Mouse (Mus musculus): ENCODE data around the gene Phactr1. TPM values are rescaled to one million over a fixed set of nuclear protein-coding genes. Genes with fewer than 3 reads are reported as not detected.

Phactr1 gene
- polyA plus RNA-seq, 1 experiment from 2014 or later: 0.72 TPM

GRCm38 (mm10) chr13:43032451-43032850 lies 352.0 kb downstream of the Phactr1 start:
- Histone ChIP-seq H3K4me3 (ENCODE audit: low read depth, low read length) (no peak overlapping the region), H3K9ac (replicated peaks) (no peak overlapping the region), H3K4me1 (ENCODE audit: insufficient read depth) (no peaks in the 10 kb centered on the region), H3K36me3 (replicated peaks; ENCODE audit: insufficient read depth, low read length) (no peaks in the 10 kb centered on the region), H3K4me2 (ENCODE audit: low read depth, low read length) (no peak overlapping the region), H3K27ac (ENCODE audit: low read depth) (no peak overlapping the region), H3K27me3 (ENCODE audit: insufficient read depth, low read length) (no peaks in the 10 kb centered on the region), H3K9me3 (ENCODE audit: low read length) (no peaks in the 10 kb centered on the region)
- no peak for DNase-seq
- no peak for TF ChIP-seq CTCF (IDR thresholded peaks at IDR 0.05; ENCODE audit: low read depth)
- ATAC-seq: no peak
- WGBS (ENCODE audit: insufficient replicate concordance): 70% methylated on average over 3 of the region's 3 CpGs

- 55% methylated on average over 6 of the region's 6 CpGs for WGBS (ENCODE audit: insufficient replicate concordance)
- no peaks in the 10 kb centered on the region for H3K9me3 ChIP-seq (ENCODE audit: low read length)
Observed at GRCm38 (mm10) chr13:43036510-43036909, 356.1 kb downstream of the Phactr1 start.

GRCm38 (mm10) chr13:43042766-43043165 lies 362.3 kb downstream of the Phactr1 start:
- H3K4me3 ChIP-seq (ENCODE audit: low read depth, low read length): no peak overlapping the region
- no peak for ATAC-seq
- H3K9ac ChIP-seq (replicated peaks): no peak overlapping the region
- TF ChIP-seq CTCF (IDR thresholded peaks at IDR 0.05; ENCODE audit: low read depth) (no peak), EP300 (IDR thresholded peaks at IDR 0.05; ENCODE audit: low read depth) (no peak)
- 60% methylated on average over 4 of the region's 4 CpGs for WGBS (ENCODE audit: insufficient replicate concordance)
- no peaks in the 10 kb centered on the region for H3K4me1 ChIP-seq (ENCODE audit: insufficient read depth)
- no peaks in the 10 kb centered on the region for H3K36me3 ChIP-seq (replicated peaks; ENCODE audit: insufficient read depth, low read length)
- no peaks in the 10 kb centered on the region for H3K27me3 ChIP-seq (ENCODE audit: insufficient read depth, low read length)
- no peaks in the 10 kb centered on the region for H3K9me3 ChIP-seq (ENCODE audit: low read length)
- H3K4me2 ChIP-seq (ENCODE audit: low read depth, low read length): no peak overlapping the region
- H3K27ac ChIP-seq (ENCODE audit: low read depth): no peak overlapping the region
- DNase-seq: no peak

More at GRCm38 (mm10) chr13:43036510-43036909, 356.1 kb downstream of the Phactr1 start:
- no peak for DNase-seq
- Histone ChIP-seq H3K9ac (replicated peaks) (no peak overlapping the region), H3K36me3 (replicated peaks; ENCODE audit: insufficient read depth, low read length) (no peaks in the 10 kb centered on the region), H3K4me3 (ENCODE audit: low read depth, low read length) (no peak overlapping the region), H3K4me1 (ENCODE audit: insufficient read depth) (no peaks in the 10 kb centered on the region), H3K27me3 (ENCODE audit: insufficient read depth, low read length) (no peaks in the 10 kb centered on the region), H3K27ac (ENCODE audit: low read depth) (no peak overlapping the region), H3K4me2 (ENCODE audit: low read depth, low read length) (no peak overlapping the region)
- no peak for ATAC-seq
- TF ChIP-seq CTCF (IDR thresholded peaks at IDR 0.05; ENCODE audit: low read depth): no peak
- no peak for TF ChIP-seq EP300 (IDR thresholded peaks at IDR 0.05; ENCODE audit: low read depth)

GRCm38 (mm10) chr13:43048553-43048952 lies 368.1 kb downstream of the Phactr1 start:
- H3K36me3 ChIP-seq (replicated peaks; ENCODE audit: insufficient read depth, low read length): no peaks in the 10 kb centered on the region
- no peak overlapping the region for H3K4me2 ChIP-seq (ENCODE audit: low read depth, low read length)
- ATAC-seq (no peak), DNase-seq (no peak)
- H3K27me3 ChIP-seq (ENCODE audit: insufficient read depth, low read length): no peaks in the 10 kb centered on the region
- no peak for TF ChIP-seq CTCF (IDR thresholded peaks at IDR 0.05; ENCODE audit: low read depth)
- 50% methylated on average over 3 of the region's 3 CpGs for WGBS (ENCODE audit: insufficient replicate concordance)
- no peak overlapping the region for H3K9ac ChIP-seq (replicated peaks)
- no peaks in the 10 kb centered on the region for H3K9me3 ChIP-seq (ENCODE audit: low read length)
- no peaks in the 10 kb centered on the region for H3K4me1 ChIP-seq (ENCODE audit: insufficient read depth)
- H3K4me3 ChIP-seq (ENCODE audit: low read depth, low read length): no peak overlapping the region
- no peak overlapping the region for H3K27ac ChIP-seq (ENCODE audit: low read depth)

GRCm38 (mm10) chr13:43053201-43053600 lies 372.8 kb downstream of the Phactr1 start:
- WGBS (ENCODE audit: insufficient replicate concordance): 89% methylated on average over 1 of the region's 1 CpGs
- no peak for ATAC-seq
- Histone ChIP-seq H3K9me3 (ENCODE audit: low read length) (no peaks in the 10 kb centered on the region), H3K9ac (replicated peaks) (no peak overlapping the region), H3K4me2 (ENCODE audit: low read depth, low read length) (no peak overlapping the region), H3K27ac (ENCODE audit: low read depth) (no peak overlapping the region), H3K27me3 (ENCODE audit: insufficient read depth, low read length) (no peaks in the 10 kb centered on the region), H3K4me3 (ENCODE audit: low read depth, low read length) (no peak overlapping the region), H3K4me1 (ENCODE audit: insufficient read depth) (no peaks in the 10 kb centered on the region), H3K36me3 (replicated peaks; ENCODE audit: insufficient read depth, low read length) (no peaks in the 10 kb centered on the region)
- TF ChIP-seq EP300 (IDR thresholded peaks at IDR 0.05; ENCODE audit: low read depth) (no peak), CTCF (IDR thresholded peaks at IDR 0.05; ENCODE audit: low read depth) (peak; percentile 33)
- no peak for DNase-seq

- H3K4me2 ChIP-seq (ENCODE audit: low read depth, low read length): no peak overlapping the region
- H3K4me3 ChIP-seq (ENCODE audit: low read depth, low read length): no peak overlapping the region
- no peaks in the 10 kb centered on the region for H3K9me3 ChIP-seq (ENCODE audit: low read length)
- DNase-seq (no peak), ATAC-seq (no peak)
- no peak overlapping the region for H3K27ac ChIP-seq (ENCODE audit: low read depth)
- H3K36me3 ChIP-seq (replicated peaks; ENCODE audit: insufficient read depth, low read length): no peaks in the 10 kb centered on the region
- H3K4me1 ChIP-seq (ENCODE audit: insufficient read depth): no peaks in the 10 kb centered on the region
- TF ChIP-seq EP300 (IDR thresholded peaks at IDR 0.05; ENCODE audit: low read depth): no peak
- TF ChIP-seq CTCF (IDR thresholded peaks at IDR 0.05; ENCODE audit: low read depth): no peak
- WGBS (ENCODE audit: insufficient replicate concordance): 63% methylated on average over 6 of the region's 6 CpGs
- no peaks in the 10 kb centered on the region for H3K27me3 ChIP-seq (ENCODE audit: insufficient read depth, low read length)
- no peak overlapping the region for H3K9ac ChIP-seq (replicated peaks)
Observed at GRCm38 (mm10) chr13:43055136-43055535, 374.7 kb downstream of the Phactr1 start.

- Histone ChIP-seq H3K4me1 (ENCODE audit: insufficient read depth) (no peaks in the 10 kb centered on the region), H3K36me3 (replicated peaks; ENCODE audit: insufficient read depth, low read length) (no peaks in the 10 kb centered on the region), H3K9me3 (ENCODE audit: low read length) (no peaks in the 10 kb centered on the region), H3K4me2 (ENCODE audit: low read depth, low read length) (no peak overlapping the region), H3K9ac (replicated peaks) (no peak overlapping the region), H3K4me3 (ENCODE audit: low read depth, low read length) (no peak overlapping the region), H3K27me3 (ENCODE audit: insufficient read depth, low read length) (no peaks in the 10 kb centered on the region), H3K27ac (ENCODE audit: low read depth) (no peak overlapping the region)
- DNase-seq (no peak), ATAC-seq (no peak)
- WGBS (ENCODE audit: insufficient replicate concordance): 63% methylated on average over 2 of the region's 2 CpGs
- TF ChIP-seq EP300 (IDR thresholded peaks at IDR 0.05; ENCODE audit: low read depth) (no peak), CTCF (IDR thresholded peaks at IDR 0.05; ENCODE audit: low read depth) (no peak)
Observed at GRCm38 (mm10) chr13:43057104-43057503, 376.7 kb downstream of the Phactr1 start.
